8 mouse cellular contexts compared by ENCODE assay signal in genomic region chr6:124930231-124930630, GRCm38 (mm10). TPM values are rescaled to one million over a fixed set of nuclear protein-coding genes. Genes with fewer than 3 reads are reported as not detected.
A peak's percentile ranks its signal among the peaks of the same experiment; 100 is the strongest.
DNase-seq lines count a peak whose midpoint lies in the region; ATAC-seq and TF ChIP-seq lines count a peak whose summit lies in the region.

No protein-coding gene starts in this region.

- WGBS in liver, adult 2 months, result 30% methylated on average over 1 of the region's 1 CpGs
- WGBS in forebrain, embryonic 10.5 days, result 25% methylated on average over 1 of the region's 1 CpGs
- WGBS in kidney, postnatal 0 days, result 17% methylated on average over 1 of the region's 1 CpGs
- 28% methylated on average over 1 of the region's 1 CpGs for WGBS in midbrain, embryonic 12.5 days

- no peak for TF ChIP-seq CTCF in liver, adult 2 months (IDR thresholded peaks at IDR 0.05; ENCODE audit: low read depth, low read length)
- no peak for TF ChIP-seq CTCF in kidney, postnatal 0 days (IDR thresholded peaks at IDR 0.05; ENCODE audit: low read depth)

- DNase-seq in liver, adult 2 months (ENCODE audit: extremely low read depth, low read depth, low spot score), result peak; percentile 100
- DNase-seq in liver, result no peak
- no peak for DNase-seq in forebrain, embryonic 10.5 days (ENCODE audit: extremely low spot score, low spot score)
- DNase-seq in kidney, postnatal 0 days (ENCODE audit: low spot score), result no peak
- DNase-seq in left cerebral cortex, adult 18-20 months (ENCODE audit: low spot score in 2 of 2), result no peak
- no peak for DNase-seq in gastrocnemius, adult 8-10 months (ENCODE audit: low spot score in 2 of 2)

- ATAC-seq in kidney, postnatal 0 days (replicated peaks; ENCODE audit: low FRiP score, low read depth), result no peak
- peak; percentile 0; the same call in 1 of the 2 replicates for ATAC-seq in midbrain, embryonic 12.5 days (ENCODE audit: low FRiP score, low read depth)
- no peak for ATAC-seq in inflammation-experienced regulatory T-cells, adult 6 months

- no peak for TF ChIP-seq POLR2A in liver, adult 2 months (IDR thresholded peaks at IDR 0.05; ENCODE audit: extremely low read depth, insufficient read depth, low read length)

- peaks cover 11% of the 10 kb centered on the region; the same call in 1 of the 2 replicates for H3K79me2 ChIP-seq in liver, adult 2 months (ENCODE audit: control insufficient read depth, insufficient read depth, low read length)

- no peaks in the 10 kb centered on the region for H3K9me3 ChIP-seq in forebrain, embryonic 10.5 days
- H3K9me3 ChIP-seq in kidney, postnatal 0 days (replicated peaks; ENCODE audit: low read length), result no peaks in the 10 kb centered on the region
- H3K9me3 ChIP-seq in midbrain, embryonic 12.5 days, result no peaks in the 10 kb centered on the region

- H3K9ac ChIP-seq in liver, adult 2 months (ENCODE audit: low read depth, low read length), result peak overlapping the region; percentile 75
- H3K9ac ChIP-seq in kidney, postnatal 0 days (ENCODE audit: low read depth, low read length), result no peak overlapping the region
- peak overlapping the region; percentile 98; the same call in 1 of the 2 replicates for H3K9ac ChIP-seq in midbrain, embryonic 12.5 days (replicated peaks)

- H3K4me1 ChIP-seq in liver, adult 2 months (ENCODE audit: control insufficient read depth, insufficient read depth, low read length), result peaks cover 22% of the 10 kb centered on the region; the same call in 1 of the 2 replicates
- peaks cover 49% of the 10 kb centered on the region for H3K4me1 ChIP-seq in forebrain, embryonic 10.5 days
- peaks cover 18% of the 10 kb centered on the region for H3K4me1 ChIP-seq in kidney, postnatal 0 days (replicated peaks; ENCODE audit: insufficient read depth, low read length)
- peaks cover 17% of the 10 kb centered on the region for H3K4me1 ChIP-seq in midbrain, embryonic 12.5 days

- H3K36me3 ChIP-seq in liver, adult 2 months (ENCODE audit: control insufficient read depth, insufficient read depth, low read length), result peaks cover 10% of the 10 kb centered on the region
- H3K36me3 ChIP-seq in forebrain, embryonic 10.5 days (replicated peaks), result peaks cover 30% of the 10 kb centered on the region
- peaks cover 14% of the 10 kb centered on the region; the same call in 1 of the 2 replicates for H3K36me3 ChIP-seq in kidney, postnatal 0 days (ENCODE audit: insufficient read depth, low read length)
- peaks cover 25% of the 10 kb centered on the region for H3K36me3 ChIP-seq in midbrain, embryonic 12.5 days

- H3K4me3 ChIP-seq in liver, adult 2 months (ENCODE audit: insufficient read depth, low read depth, low read length), result peak overlapping the region; percentile 41
- H3K4me3 ChIP-seq in forebrain, embryonic 10.5 days, result peak overlapping the region; percentile 95
- H3K4me3 ChIP-seq in kidney, postnatal 0 days (replicated peaks; ENCODE audit: low read depth, low read length), result no peak overlapping the region
- H3K4me3 ChIP-seq in midbrain, embryonic 12.5 days, result peak overlapping the region; percentile 95

- H3K4me2 ChIP-seq in kidney, postnatal 0 days (ENCODE audit: low read length), result peak overlapping the region; percentile 46
- peak overlapping the region; percentile 91 for H3K4me2 ChIP-seq in midbrain, embryonic 12.5 days (replicated peaks)

- H3K27me3 ChIP-seq in liver, adult 2 months (ENCODE audit: control insufficient read depth, insufficient read depth, low read length), result no peaks in the 10 kb centered on the region
- H3K27me3 ChIP-seq in forebrain, embryonic 10.5 days (ENCODE audit: poor library complexity, severe bottlenecking), result no peaks in the 10 kb centered on the region
- H3K27me3 ChIP-seq in kidney, postnatal 0 days (ENCODE audit: insufficient read depth, low read length), result no peaks in the 10 kb centered on the region
- 0 out of 2 replicates have a peak, but pooled peaks cover 5% of the 10 kb centered on the region for H3K27me3 ChIP-seq in midbrain, embryonic 12.5 days

- H3K27ac ChIP-seq in liver, adult 2 months (replicated peaks; ENCODE audit: insufficient read depth, low read depth, low read length), result peak overlapping the region; percentile 99
- H3K27ac ChIP-seq in forebrain, embryonic 10.5 days, result peak overlapping the region; percentile 97
- H3K27ac ChIP-seq in kidney, postnatal 0 days, result peak overlapping the region; percentile 87
- H3K27ac ChIP-seq in midbrain, embryonic 12.5 days (replicated peaks), result peak overlapping the region; percentile 96

RNA-seq across cellular contexts. Expression of gene Mlf2, which starts 1.0 kb away (rescaled TPM):
- 74.6 and 101 TPM in 2 replicates for total RNA-seq in liver, adult 2 months (2014; rRNA removed)
- 265 and 285 TPM in 2 replicates for polyA plus RNA-seq in liver, adult 2 months (2012; rRNA removed)
- polyA plus RNA-seq in forebrain, embryonic 10.5 days (2016; fragmentation: Nextera tagmentation; extraction: Ambion mirVana), result 388 and 398 TPM in 2 replicates
- polyA plus RNA-seq in kidney, postnatal 0 days (2015; fragmentation: Nextera tagmentation; extraction: Ambion mirVana), result 348 and 352 TPM in 2 replicates
- polyA plus RNA-seq in midbrain, embryonic 12.5 days (2016; fragmentation: Nextera tagmentation; extraction: Ambion mirVana), result 452 and 459 TPM in 2 replicates
- total RNA-seq in left cerebral cortex, adult 18-20 months (2021), result 100 to 1,000 TPM; 626 to 639 TPM
- 100 to 1,000 TPM; 192 to 219 (median 202) TPM for total RNA-seq in gastrocnemius, adult 8-10 months (2022)
- polyA plus RNA-seq in inflammation-experienced regulatory T-cells, adult 6 months (2017; shearing (Covaris generic)), result 10 to 100 TPM; 35.6 to 70.5 (median 42.2) TPM

RNA-seq across cellular contexts. Expression of gene Ptms, which starts 10.3 kb away (rescaled TPM):
- total RNA-seq in liver, adult 2 months (2014; rRNA removed), result 80.7 and 101 TPM in 2 replicates
- polyA plus RNA-seq in liver, adult 2 months (2012; rRNA removed), result 2,256 and 3,281 TPM in 2 replicates
- 218 and 224 TPM in 2 replicates for polyA plus RNA-seq in forebrain, embryonic 10.5 days (2016; fragmentation: Nextera tagmentation; extraction: Ambion mirVana)
- polyA plus RNA-seq in kidney, postnatal 0 days (2015; fragmentation: Nextera tagmentation; extraction: Ambion mirVana), result 359 and 399 TPM in 2 replicates
- 525 and 672 TPM in 2 replicates for polyA plus RNA-seq in midbrain, embryonic 12.5 days (2016; fragmentation: Nextera tagmentation; extraction: Ambion mirVana)
- 100 to 1,000 TPM; 895 to 902 TPM for total RNA-seq in left cerebral cortex, adult 18-20 months (2021)
- 10 to 100 TPM; 64.6 to 83.2 (median 76.8) TPM for total RNA-seq in gastrocnemius, adult 8-10 months (2022)
- 10 to 100 TPM in 2 of 3 experiments, 1 to 10 TPM in 1; 9.5 to 15.5 (median 12.1) TPM for polyA plus RNA-seq in inflammation-experienced regulatory T-cells, adult 6 months (2017; shearing (Covaris generic))

RNA-seq across cellular contexts. Expression of gene Lag3, which starts 18.7 kb away (rescaled TPM):
- 0.09 and 0.13 TPM in 2 replicates for total RNA-seq in liver, adult 2 months (2014; rRNA removed)
- polyA plus RNA-seq in liver, adult 2 months (2012; rRNA removed), result 0.39 and 0.67 TPM in 2 replicates
- 0.76 and 0.88 TPM in 2 replicates for polyA plus RNA-seq in forebrain, embryonic 10.5 days (2016; fragmentation: Nextera tagmentation; extraction: Ambion mirVana)
- polyA plus RNA-seq in kidney, postnatal 0 days (2015; fragmentation: Nextera tagmentation; extraction: Ambion mirVana), result 2.5 and 2.9 TPM in 2 replicates
- polyA plus RNA-seq in midbrain, embryonic 12.5 days (2016; fragmentation: Nextera tagmentation; extraction: Ambion mirVana), result 1.9 and 3.1 TPM in 2 replicates
- total RNA-seq in left cerebral cortex, adult 18-20 months (2021), result 1 to 10 TPM; 2.6 to 3.2 TPM
- under 1 TPM in 1 of 4 experiments, not detected in 3; 0.31 TPM for total RNA-seq in gastrocnemius, adult 8-10 months (2022)
- 10 to 100 TPM; 30.8 to 40.1 (median 38.3) TPM for polyA plus RNA-seq in inflammation-experienced regulatory T-cells, adult 6 months (2017; shearing (Covaris generic))

RNA-seq across cellular contexts. Expression of gene Cops7a, which starts 35.1 kb away (rescaled TPM):
- 35.8 and 46.6 TPM in 2 replicates for total RNA-seq in liver, adult 2 months (2014; rRNA removed)
- 165 and 170 TPM in 2 replicates for polyA plus RNA-seq in liver, adult 2 months (2012; rRNA removed)
- 136 and 143 TPM in 2 replicates for polyA plus RNA-seq in forebrain, embryonic 10.5 days (2016; fragmentation: Nextera tagmentation; extraction: Ambion mirVana)
- polyA plus RNA-seq in kidney, postnatal 0 days (2015; fragmentation: Nextera tagmentation; extraction: Ambion mirVana), result 153 and 157 TPM in 2 replicates
- 100 and 105 TPM in 2 replicates for polyA plus RNA-seq in midbrain, embryonic 12.5 days (2016; fragmentation: Nextera tagmentation; extraction: Ambion mirVana)
- total RNA-seq in left cerebral cortex, adult 18-20 months (2021), result 100 to 1,000 TPM; 168 TPM
- 100 to 1,000 TPM; 122 to 142 (median 131) TPM for total RNA-seq in gastrocnemius, adult 8-10 months (2022)
- 10 to 100 TPM; 36.7 to 65.7 (median 62.6) TPM for polyA plus RNA-seq in inflammation-experienced regulatory T-cells, adult 6 months (2017; shearing (Covaris generic))

RNA-seq across cellular contexts. Expression of gene Cd4, which starts 42.2 kb away (rescaled TPM):
- total RNA-seq in liver, adult 2 months (2014; rRNA removed), result 0.27 and 0.83 TPM in 2 replicates
- 0.19 and 0.46 TPM in 2 replicates for polyA plus RNA-seq in liver, adult 2 months (2012; rRNA removed)
- 0.17 TPM in 1 of 2 replicates, not detected in the other for polyA plus RNA-seq in forebrain, embryonic 10.5 days (2016; fragmentation: Nextera tagmentation; extraction: Ambion mirVana)
- polyA plus RNA-seq in kidney, postnatal 0 days (2015; fragmentation: Nextera tagmentation; extraction: Ambion mirVana), result 0.24 and 0.28 TPM in 2 replicates
- polyA plus RNA-seq in midbrain, embryonic 12.5 days (2016; fragmentation: Nextera tagmentation; extraction: Ambion mirVana), result 0.20 TPM in 1 of 2 replicates, not detected in the other
- 1 to 10 TPM; 4.2 to 8.6 TPM for total RNA-seq in left cerebral cortex, adult 18-20 months (2021)
- total RNA-seq in gastrocnemius, adult 8-10 months (2022), result under 1 TPM in 1 of 4 experiments, not detected in 3; 0.11 TPM
- polyA plus RNA-seq in inflammation-experienced regulatory T-cells, adult 6 months (2017; shearing (Covaris generic)), result 100 to 1,000 TPM; 319 to 446 (median 407) TPM

Comparison
In these comparisons a context has a peak if more than half of its experiments do, and no peak if none do; other contexts are left out.
1. RNA of gene Ptms, which starts 10.3 kb away (polyA plus RNA-seq): 2,256 to 3,281 TPM in liver, adult 2 months, 525 to 672 TPM in midbrain, embryonic 12.5 days, 359 to 399 TPM in kidney, postnatal 0 days and 218 to 224 TPM in forebrain, embryonic 10.5 days; 9.5 to 15.5 TPM in inflammation-experienced regulatory T-cells, adult 6 months; every median in the first group is over 10 times any median in the second.
2. Peak in every context shown above with its lines, with median percentiles within 50 percentile points of each other: H3K27ac ChIP-seq.